Mouse (Mus musculus): Measurements from ENCODE around the gene Rfx2.

Rfx2 gene

GRCm38 (mm10) chr17:56788886-56789285 lies 41.9 kb downstream of the Rfx2 start:
- intact Hi-C loops (cut with DNase I), result no loop called here

- intact Hi-C loops (cut with DNase I), result no loop called here
These were observed 50.4 kb downstream of the Rfx2 start for GRCm38 (mm10) chr17:56780291-56780978.

- intact Hi-C loops (cut with DNase I), result no loop called here
These were observed 51.9 kb downstream of the Rfx2 start for GRCm38 (mm10) chr17:56778779-56779362.

DNA sequence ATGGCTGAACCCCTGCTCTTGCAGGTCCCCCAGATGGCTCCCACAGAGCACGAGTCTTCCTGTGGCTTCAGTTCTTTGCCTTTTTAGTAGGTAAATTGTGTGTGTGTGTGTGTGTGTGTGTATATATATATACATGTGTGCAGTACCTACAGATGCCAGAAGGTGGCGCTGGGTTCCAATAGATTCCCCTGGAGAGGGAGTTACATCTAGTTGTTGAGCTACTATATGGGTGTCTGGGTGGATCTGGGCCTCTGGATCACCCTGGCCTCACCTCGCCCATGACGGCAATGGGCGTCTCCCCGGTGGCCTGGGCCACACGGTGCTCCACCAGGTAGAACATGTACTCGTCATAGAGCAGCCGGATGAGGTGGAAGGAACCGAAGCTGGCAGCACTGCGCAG lies 53.2 kb downstream of the Rfx2 start:
- intact Hi-C loops (cut with DNase I), result no loop called here

DNA sequence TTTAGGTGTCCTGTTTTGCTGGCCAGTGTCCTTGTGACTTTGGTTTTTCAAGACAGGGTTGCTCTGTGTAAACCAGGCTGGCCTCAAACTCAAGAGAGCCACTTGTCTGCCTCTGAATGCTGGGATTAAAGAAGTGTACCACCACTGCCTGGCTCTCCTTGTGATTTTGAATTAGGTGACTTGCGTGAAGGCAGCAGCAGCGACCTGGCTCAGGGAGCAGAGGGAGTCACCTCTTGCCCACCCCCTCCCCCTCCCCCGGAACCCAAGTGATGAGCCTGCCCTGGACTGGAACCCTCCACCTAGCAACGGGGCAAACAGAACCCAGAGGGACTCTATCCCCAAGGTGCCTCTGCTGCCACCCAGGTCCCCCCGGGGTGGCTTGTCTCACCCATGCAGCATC lies 60.9 kb downstream of the Rfx2 start, which contains the start of gene Prr22:
Prr22 (plus strand) TSS at position 301 of the 400 bp plus-strand sequence.
- intact Hi-C loops (cut with DNase I), result loop anchor here (5.0 kb wide), 1 partner anchor 32 kb away; no protein-coding TSS in a partner anchor

DNA sequence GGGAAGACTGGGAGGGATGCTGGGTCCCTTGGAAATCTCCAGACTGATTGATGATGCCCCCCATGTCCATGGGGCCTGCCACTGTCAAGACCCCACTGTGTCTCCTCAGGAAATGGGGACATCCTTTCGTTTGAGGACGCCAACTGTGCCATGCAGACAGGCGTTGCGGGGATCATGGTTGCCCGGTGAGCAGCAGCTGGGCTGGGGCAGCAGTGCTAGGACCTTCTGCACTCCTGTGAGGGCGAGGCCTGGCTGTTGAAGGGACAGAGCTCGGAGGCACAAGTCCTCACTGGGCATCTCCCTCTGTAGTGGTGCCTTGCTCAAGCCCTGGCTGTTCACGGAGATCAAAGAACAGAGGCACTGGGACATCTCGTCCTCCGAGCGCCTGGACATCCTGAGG lies 61.9 kb downstream of the Rfx2 start:
- intact Hi-C loops (cut with DNase I), result loop anchor here (5.0 kb wide), 1 partner anchor 33 kb away; no protein-coding TSS in a partner anchor

DNA sequence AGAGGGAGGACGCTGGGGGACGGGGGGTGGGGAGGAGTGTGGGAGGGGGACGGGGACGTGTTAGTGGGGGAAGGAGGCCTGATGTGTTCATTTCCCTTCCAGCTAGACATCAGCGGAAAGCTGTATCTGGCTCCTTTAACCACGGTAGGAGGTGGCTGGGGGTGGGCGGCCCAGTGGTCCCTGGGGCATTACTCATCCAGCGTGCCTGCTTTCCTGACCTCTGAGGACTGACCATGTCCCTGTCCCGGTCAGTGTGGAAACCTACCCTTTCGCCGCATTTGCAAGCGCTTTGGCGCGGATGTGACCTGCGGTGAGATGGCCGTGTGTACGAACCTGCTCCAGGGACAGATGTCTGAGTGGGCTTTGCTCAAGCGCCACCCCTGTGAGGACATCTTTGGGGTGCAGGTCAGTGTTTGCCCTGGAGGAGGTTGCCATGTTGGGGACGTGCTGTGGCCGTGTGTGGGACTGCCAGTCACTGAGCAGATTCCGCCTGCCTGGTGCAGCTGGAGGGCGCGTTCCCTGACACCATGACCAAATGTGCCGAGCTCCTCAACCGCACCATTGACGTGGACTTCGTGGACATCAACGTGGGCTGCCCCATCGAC lies 63.2 kb downstream of the Rfx2 start:
- intact Hi-C loops (cut with DNase I), result loop anchor here (5.0 kb wide), 1 partner anchor 35 kb away; no protein-coding TSS in a partner anchor

GRCm38 (mm10) chr17:56766631-56767405 lies 64.0 kb downstream of the Rfx2 start:
- intact Hi-C loops (cut with DNase I), result loop anchor here (5.0 kb wide), 1 partner anchor 35 kb away; no protein-coding TSS in a partner anchor

GRCm38 (mm10) chr17:56765431-56765830 lies 65.4 kb downstream of the Rfx2 start:
- intact Hi-C loops (cut with DNase I), result loop anchor here (5.0 kb wide), 1 partner anchor 37 kb away; no protein-coding TSS in a partner anchor

DNA sequence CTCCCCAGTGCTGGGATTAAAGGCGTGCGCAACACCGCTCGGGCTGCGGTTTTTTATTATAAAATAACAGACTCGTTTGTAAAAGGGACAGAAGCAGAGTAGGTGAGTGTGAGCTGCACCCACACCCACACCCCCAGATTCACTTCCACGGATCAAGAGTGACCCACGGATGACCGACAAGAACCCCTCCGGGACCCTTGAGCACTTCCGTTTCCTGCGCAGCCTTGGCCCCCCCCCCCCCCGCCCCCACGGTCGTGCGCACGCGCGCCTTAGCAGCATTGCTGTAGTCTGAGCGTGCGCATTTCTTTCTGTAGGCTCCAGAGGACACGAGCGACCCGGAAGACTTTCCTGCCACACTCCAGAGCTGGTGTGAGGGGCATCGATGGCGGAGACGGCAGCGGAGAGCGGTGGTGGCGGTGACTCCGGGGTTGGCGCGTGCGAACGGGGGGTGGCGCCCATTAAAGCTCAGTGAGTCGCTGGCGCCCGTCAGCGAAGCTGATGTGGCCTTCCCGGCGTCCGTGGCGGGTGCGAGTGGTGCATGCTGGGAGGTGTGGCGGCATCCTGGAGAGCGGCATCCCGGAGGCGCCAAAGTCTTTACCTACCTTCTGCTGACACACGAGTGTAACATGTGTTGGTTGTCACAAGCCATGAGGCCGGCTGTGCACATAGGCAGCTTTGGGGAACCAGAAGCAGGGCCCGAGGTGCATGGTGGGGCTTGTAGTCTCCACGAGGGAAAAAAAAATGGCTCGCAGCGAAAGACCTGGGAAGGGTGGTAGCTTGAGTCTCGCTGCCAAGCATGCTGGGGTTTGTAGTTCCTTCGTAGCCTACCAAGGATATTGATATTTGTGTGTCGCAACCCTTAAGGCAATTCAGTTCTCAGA lies 66.1 kb downstream of the Rfx2 start, which contains the start of gene Dus3l:
Dus3l (plus strand) TSS at position 284 of the 881 bp plus-strand sequence.
- intact Hi-C loops (cut with DNase I), result loop anchor here (5.0 kb wide), 1 partner anchor 38 kb away; no protein-coding TSS in a partner anchor

GRCm38 (mm10) chr17:56763741-56764250 lies 67.0 kb downstream of the Rfx2 start:
- intact Hi-C loops (cut with DNase I), result no loop called here

DNA sequence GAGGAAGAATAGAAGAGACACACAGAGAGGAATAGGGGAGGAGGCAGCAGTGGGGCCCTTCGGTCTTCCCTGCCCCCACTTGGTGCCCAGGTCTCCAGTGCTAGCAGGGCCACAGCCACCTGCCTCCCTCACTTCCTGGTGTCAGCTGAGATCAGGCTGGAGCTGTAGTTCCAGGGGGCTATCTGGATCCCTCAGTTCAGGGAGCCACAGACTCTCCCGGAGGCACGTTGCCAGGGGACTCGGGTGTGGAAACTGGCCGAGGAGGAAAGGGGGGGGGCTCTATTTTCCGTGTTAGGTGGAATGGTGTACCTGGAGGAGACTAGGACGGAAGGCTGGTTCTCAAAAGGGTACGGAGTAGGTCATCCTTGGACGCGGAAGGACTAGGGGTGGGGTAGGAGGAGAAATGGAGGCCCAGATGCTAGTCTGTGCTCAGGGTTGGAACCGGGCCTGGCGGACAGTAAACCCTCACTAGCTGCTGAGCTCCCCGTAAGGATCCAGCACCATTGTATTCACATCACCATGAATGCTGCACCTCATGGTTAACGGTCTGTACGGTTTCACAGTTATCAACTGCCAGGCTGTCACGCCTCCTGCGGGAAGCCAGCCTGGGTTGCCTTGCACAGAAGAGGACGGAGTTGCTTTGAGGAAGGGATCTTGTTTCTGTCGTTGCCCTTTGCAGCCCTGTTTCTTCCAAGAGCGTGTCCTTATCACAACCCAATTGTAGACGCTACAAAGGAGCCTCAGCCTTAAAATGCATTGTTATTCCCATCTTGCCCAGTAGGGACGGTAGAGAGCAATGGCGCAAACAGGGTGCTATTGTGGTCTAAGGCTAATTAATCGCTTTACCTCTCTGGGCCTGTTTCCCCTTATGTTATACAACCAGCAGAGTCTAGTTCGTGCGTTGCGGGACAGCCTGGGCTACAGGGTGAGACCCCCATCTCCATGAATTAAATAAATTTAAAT lies 67.8 kb downstream of the Rfx2 start:
- intact Hi-C loops (cut with DNase I), result no loop called here

- intact Hi-C loops (cut with DNase I), result no loop called here
These were observed 68.8 kb downstream of the Rfx2 start for GRCm38 (mm10) chr17:56761991-56762410.

GRCm38 (mm10) chr17:56761077-56761476 lies 69.7 kb downstream of the Rfx2 start:
- intact Hi-C loops (cut with DNase I), result no loop called here

GRCm38 (mm10) chr17:56759261-56759660 lies 71.6 kb downstream of the Rfx2 start:
- intact Hi-C loops (cut with DNase I), result loop anchor here (5.0 kb wide), 2 partner anchors 42 to 77 kb away; partner anchors contain the start of genes Ndufa11 and Vmac

DNA sequence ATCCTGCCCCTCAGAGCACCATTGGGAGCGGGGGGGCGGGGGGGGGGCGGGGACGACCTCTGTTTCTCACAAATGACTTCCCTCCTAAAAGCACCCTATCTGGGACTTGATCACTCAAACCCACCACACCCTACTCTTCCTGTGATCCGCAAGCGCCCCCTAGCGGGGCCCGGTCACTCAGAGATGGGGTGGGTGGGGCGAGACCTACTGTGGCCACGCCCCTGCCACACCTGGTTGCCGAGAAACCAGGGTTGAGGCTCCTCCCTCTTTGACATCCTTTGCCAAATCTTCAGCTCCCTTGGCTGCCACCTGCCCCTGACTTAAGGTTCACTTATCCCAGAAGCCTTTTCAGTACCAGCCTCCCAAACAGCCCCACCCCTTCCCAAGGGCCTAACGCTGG lies 72.7 kb downstream of the Rfx2 start:
- intact Hi-C loops (cut with DNase I), result loop anchor here (5.0 kb wide), 2 partner anchors 41 to 76 kb away; partner anchors contain the start of genes Ndufa11 and Vmac

GRCm38 (mm10) chr17:56757416-56758123 lies 73.2 kb downstream of the Rfx2 start, which contains the start of gene Nrtn:
TSS of gene Nrtn (minus strand) at chr17:56757530.
- intact Hi-C loops (cut with DNase I), result loop anchor here (5.0 kb wide), 2 partner anchors 40 to 75 kb away; partner anchors contain the start of genes Ndufa11 and Vmac

All from adrenal gland (tissue).